Mouse (Mus musculus) intestine, embryonic 15.5 days (tissue): ENCODE data around the gene Sbk1. TPM values are rescaled to one million over a fixed set of nuclear protein-coding genes. Genes with fewer than 3 reads are reported as not detected.

ENCODE experiments used
- ATAC-seq: fragments of 200-750 bp; cut with Nextera tagmentation; 2 replicates; pipeline ENCODE4 v1.8.0; 2017; ENCODE audit warnings: moderate TSS enrichment, moderate library complexity
- H3K27ac ChIP-seq: fragments of 300-500 bp; sonication (generic); 2 replicates; pipeline ENCODE4 v1.5.1; 2015; ENCODE audit warnings: mild to moderate bottlenecking, inconsistent platforms
- H3K27me3 ChIP-seq: fragments of 300-500 bp; sonication (generic); replicated peaks from 2 replicates; pipeline ENCODE4 v1.6.1; 2015; ENCODE audit warnings: inconsistent platforms
- H3K36me3 ChIP-seq: fragments of 300-500 bp; sonication (generic); 2 replicates; pipeline ENCODE4 v1.6.1; 2015; ENCODE audit warnings: inconsistent platforms
- H3K4me1 ChIP-seq: fragments of 300-500 bp; sonication (generic); replicated peaks from 2 replicates; pipeline ENCODE4 v1.6.1; 2015; ENCODE audit warnings: inconsistent platforms
- H3K4me2 ChIP-seq: fragments of 300-500 bp; sonication (generic); replicated peaks from 2 replicates; pipeline ENCODE4 v1.6.1; 2015; ENCODE audit warnings: mild to moderate bottlenecking, inconsistent platforms
- H3K4me3 ChIP-seq: fragments of 300-500 bp; sonication (generic); replicated peaks from 2 replicates; pipeline ENCODE4 v1.5.1; 2015; ENCODE audit warnings: inconsistent platforms
- H3K9ac ChIP-seq: fragments of 300-500 bp; sonication (generic); 2 replicates; pipeline ENCODE4 v1.6.1; 2015; ENCODE audit warnings: inconsistent platforms
- H3K9me3 ChIP-seq: fragments of 300-500 bp; sonication (generic); 2 replicates; pipeline ENCODE4 v1.6.1; 2016; ENCODE audit warnings: inconsistent platforms
- WGBS: fragments of 180-500 bp; shearing (Covaris S2); methylation state at CpG from one replicate; pipeline ENCODE4 v1.1.7; 2015; 5-methylcytosine and 5-hydroxymethylcytosine counted together
- polyA plus RNA-seq: library from polyadenylated mRNA; unstranded; fragments of >200 nt; fragmentation: Nextera tagmentation; extraction: Ambion mirVana; gene quantifications from 2 replicates; pipeline ENCODE4 v1.2.1, GENCODE M21; 2015

The Sbk1 gene
- polyA plus RNA-seq, 1 experiment from 2014 or later: 17.7 TPM

GRCm38 (mm10) chr7:126332691-126333090 is 60.3 kb downstream of the Sbk1 start:
- Histone ChIP-seq H3K27ac (no peak overlapping the region), H3K27me3 (no peaks in the 10 kb centered on the region), H3K9me3 (no peaks in the 10 kb centered on the region), H3K4me3 (no peak overlapping the region), H3K4me1 (no peaks in the 10 kb centered on the region), H3K4me2 (no peak overlapping the region), H3K9ac (no peak overlapping the region), H3K36me3 (no peaks in the 10 kb centered on the region)
- no peak for ATAC-seq
- 63% methylated on average over 3 of the region's 3 CpGs for WGBS

- H3K36me3 ChIP-seq: no peaks in the 10 kb centered on the region
- H3K27me3 ChIP-seq: no peaks in the 10 kb centered on the region
- H3K4me2 ChIP-seq: no peak overlapping the region
- no peak overlapping the region for H3K4me3 ChIP-seq
- WGBS: 89% methylated on average over 1 of the region's 1 CpGs
- H3K9me3 ChIP-seq: no peaks in the 10 kb centered on the region
- no peak overlapping the region for H3K27ac ChIP-seq
- ATAC-seq: no peak
- no peak overlapping the region for H3K9ac ChIP-seq
- H3K4me1 ChIP-seq: peaks cover under 1% of the 10 kb centered on the region; the same call in 1 of the 2 replicates
Observed at GRCm38 (mm10) chr7:126335556-126335955, 63.1 kb downstream of the Sbk1 start.

- H3K9me3 ChIP-seq: no peaks in the 10 kb centered on the region
- no peak overlapping the region for H3K27ac ChIP-seq
- H3K4me1 ChIP-seq: peaks cover 4% of the 10 kb centered on the region; the same call in 1 of the 2 replicates
- no peak overlapping the region for H3K4me2 ChIP-seq
- no peak for ATAC-seq
- H3K4me3 ChIP-seq: no peak overlapping the region
- H3K9ac ChIP-seq: no peak overlapping the region
- no peaks in the 10 kb centered on the region for H3K36me3 ChIP-seq
- 78% methylated on average over 8 of the region's 8 CpGs for WGBS
- no peaks in the 10 kb centered on the region for H3K27me3 ChIP-seq
Observed at GRCm38 (mm10) chr7:126338906-126339305, 66.5 kb downstream of the Sbk1 start.

GRCm38 (mm10) chr7:126339521-126339971 is 67.1 kb downstream of the Sbk1 start:
- 74% methylated on average over 8 of the region's 8 CpGs for WGBS
- no peak for ATAC-seq
- H3K27ac ChIP-seq: no peak overlapping the region
- H3K4me2 ChIP-seq: no peak overlapping the region
- no peaks in the 10 kb centered on the region for H3K27me3 ChIP-seq
- no peaks in the 10 kb centered on the region for H3K9me3 ChIP-seq
- no peaks in the 10 kb centered on the region for H3K36me3 ChIP-seq
- no peak overlapping the region for H3K4me3 ChIP-seq
- H3K9ac ChIP-seq: no peak overlapping the region
- peaks cover 4% of the 10 kb centered on the region; the same call in 1 of the 2 replicates for H3K4me1 ChIP-seq

- Histone ChIP-seq H3K36me3 (no peaks in the 10 kb centered on the region), H3K27me3 (no peaks in the 10 kb centered on the region), H3K4me2 (no peak overlapping the region), H3K9me3 (no peaks in the 10 kb centered on the region), H3K4me1 (peaks cover 4% of the 10 kb centered on the region; the same call in 1 of the 2 replicates), H3K9ac (no peak overlapping the region), H3K4me3 (no peak overlapping the region), H3K27ac (peak overlapping the region; percentile 64)
- peak; percentile 92 for ATAC-seq
- 61% methylated on average over 6 of the region's 6 CpGs for WGBS
Observed at GRCm38 (mm10) chr7:126340206-126340618, 67.8 kb downstream of the Sbk1 start.

GRCm38 (mm10) chr7:126340896-126341295 is 68.5 kb downstream of the Sbk1 start:
- Histone ChIP-seq H3K27me3 (no peaks in the 10 kb centered on the region), H3K9ac (no peak overlapping the region), H3K4me3 (no peak overlapping the region), H3K9me3 (no peaks in the 10 kb centered on the region), H3K4me1 (peaks cover 4% of the 10 kb centered on the region; the same call in 1 of the 2 replicates), H3K27ac (peak overlapping the region; percentile 64), H3K4me2 (no peak overlapping the region), H3K36me3 (no peaks in the 10 kb centered on the region)
- WGBS: 38% methylated on average over 6 of the region's 6 CpGs
- ATAC-seq: peak; percentile 42; the same call in 1 of the 2 replicates

Other genes starting within 250 kb of the Sbk1 start
- gene Gsg1l, start 190.2 kb upstream of the Sbk1 start, polyA plus RNA-seq: 0.57 and 0.67 TPM in 2 replicates
- gene Xpo6, start 72.1 kb upstream of the Sbk1 start, polyA plus RNA-seq: 37.4 and 39.8 TPM in 2 replicates
- 1.4 and 1.5 TPM in 2 replicates for gene Lat, start 97.0 kb downstream of the Sbk1 start, polyA plus RNA-seq
- gene Spns1, start 104.8 kb downstream of the Sbk1 start, polyA plus RNA-seq: 53.4 and 59.3 TPM in 2 replicates
- gene Nfatc2ip, start 124.1 kb downstream of the Sbk1 start, polyA plus RNA-seq: 1.6 and 2.5 TPM in 2 replicates
- gene Cd19, start 142.3 kb downstream of the Sbk1 start, polyA plus RNA-seq: 0.24 TPM in 1 of 2 replicates, not detected in the other
- gene Rabep2, start 156.1 kb downstream of the Sbk1 start, polyA plus RNA-seq: 23.9 and 24.2 TPM in 2 replicates
- 0.24 and 2.6 TPM in 2 replicates for gene Atp2a1, start 190.5 kb downstream of the Sbk1 start, polyA plus RNA-seq
- gene Sh2b1, start 202.8 kb downstream of the Sbk1 start, polyA plus RNA-seq: 41.8 and 45.7 TPM in 2 replicates
- 190 and 207 TPM in 2 replicates for gene Tufm, start 214.7 kb downstream of the Sbk1 start, polyA plus RNA-seq
- gene Atxn2l, start 230.8 kb downstream of the Sbk1 start, polyA plus RNA-seq: 43.8 and 44.4 TPM in 2 replicates